Mouse (Mus musculus): ENCODE measurements around the gene Cops7a. TPM values are rescaled to one million over a fixed set of nuclear protein-coding genes. Genes with fewer than 3 reads are reported as not detected.

Cops7a gene
- polyA plus RNA-seq, 1 experiment from 2014 or later, result 85.6 TPM

- 53% methylated on average over 14 of the region's 14 CpGs for WGBS
- H3K9ac ChIP-seq (replicated peaks; ENCODE audit: low read length), result peak overlapping the region; percentile 100; the same call in 1 of the 2 replicates
- H3K9me3 ChIP-seq (ENCODE audit: control insufficient read depth, low read length), result no peaks in the 10 kb centered on the region
- no peaks in the 10 kb centered on the region for H3K27me3 ChIP-seq (ENCODE audit: control insufficient read depth, insufficient read depth, low read length)
- H3K27ac ChIP-seq (replicated peaks; ENCODE audit: low read depth, low read length), result peak overlapping the region; percentile 100
- H3K4me3 ChIP-seq (replicated peaks; ENCODE audit: low read depth, low read length), result no peak overlapping the region
- peak overlapping the region; percentile 99 for H3K4me2 ChIP-seq (ENCODE audit: low read length)
- H3K36me3 ChIP-seq (ENCODE audit: control insufficient read depth, insufficient read depth, low read length), result peaks cover 27% of the 10 kb centered on the region
- DNase-seq, result no peak
- peaks cover 44% of the 10 kb centered on the region for H3K4me1 ChIP-seq (ENCODE audit: control insufficient read depth, insufficient read depth, low read length)
- no peak for ATAC-seq (ENCODE audit: low FRiP score, low TSS enrichment)
Observed at GRCm38 (mm10) chr6:124913721-124914285, 51.5 kb downstream of the Cops7a start.

DNA sequence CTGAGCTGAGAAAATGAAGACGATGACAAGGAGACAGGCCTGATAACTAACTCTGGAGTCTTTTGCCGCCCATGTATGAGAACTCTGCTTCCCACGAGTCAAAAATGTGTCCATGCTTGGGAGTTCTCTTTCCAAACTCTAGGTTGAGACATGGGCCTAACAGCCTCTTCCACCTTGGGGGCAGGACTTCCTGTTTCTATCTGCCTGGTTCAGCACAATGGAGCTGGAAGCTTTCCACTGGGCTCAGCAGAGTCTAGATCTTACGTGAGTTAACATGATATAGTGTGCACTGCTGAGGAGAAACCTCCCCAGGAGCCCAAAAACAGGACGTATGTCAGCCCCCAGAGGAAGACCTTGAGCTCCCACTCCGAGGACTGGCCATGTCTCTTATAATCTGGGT lies 52.1 kb downstream of the Cops7a start:
- no peak overlapping the region for H3K4me3 ChIP-seq (replicated peaks; ENCODE audit: low read depth, low read length)
- peaks cover 30% of the 10 kb centered on the region for H3K36me3 ChIP-seq (ENCODE audit: control insufficient read depth, insufficient read depth, low read length)
- H3K27ac ChIP-seq (replicated peaks; ENCODE audit: low read depth, low read length), result peak overlapping the region; percentile 10
- no peak for ATAC-seq (ENCODE audit: low FRiP score, low TSS enrichment)
- H3K4me2 ChIP-seq (ENCODE audit: low read length), result no peak overlapping the region; the same call in 1 of the 2 replicates
- H3K9ac ChIP-seq (replicated peaks; ENCODE audit: low read length), result no peak overlapping the region
- H3K27me3 ChIP-seq (ENCODE audit: control insufficient read depth, insufficient read depth, low read length), result 0 out of 2 replicates have a peak, but pooled peaks cover 4% of the 10 kb centered on the region
- WGBS, result 64% methylated on average over 6 of the region's 6 CpGs
- DNase-seq, result no peak
- peaks cover 38% of the 10 kb centered on the region for H3K4me1 ChIP-seq (ENCODE audit: control insufficient read depth, insufficient read depth, low read length)
- no peaks in the 10 kb centered on the region for H3K9me3 ChIP-seq (ENCODE audit: control insufficient read depth, low read length)

DNA sequence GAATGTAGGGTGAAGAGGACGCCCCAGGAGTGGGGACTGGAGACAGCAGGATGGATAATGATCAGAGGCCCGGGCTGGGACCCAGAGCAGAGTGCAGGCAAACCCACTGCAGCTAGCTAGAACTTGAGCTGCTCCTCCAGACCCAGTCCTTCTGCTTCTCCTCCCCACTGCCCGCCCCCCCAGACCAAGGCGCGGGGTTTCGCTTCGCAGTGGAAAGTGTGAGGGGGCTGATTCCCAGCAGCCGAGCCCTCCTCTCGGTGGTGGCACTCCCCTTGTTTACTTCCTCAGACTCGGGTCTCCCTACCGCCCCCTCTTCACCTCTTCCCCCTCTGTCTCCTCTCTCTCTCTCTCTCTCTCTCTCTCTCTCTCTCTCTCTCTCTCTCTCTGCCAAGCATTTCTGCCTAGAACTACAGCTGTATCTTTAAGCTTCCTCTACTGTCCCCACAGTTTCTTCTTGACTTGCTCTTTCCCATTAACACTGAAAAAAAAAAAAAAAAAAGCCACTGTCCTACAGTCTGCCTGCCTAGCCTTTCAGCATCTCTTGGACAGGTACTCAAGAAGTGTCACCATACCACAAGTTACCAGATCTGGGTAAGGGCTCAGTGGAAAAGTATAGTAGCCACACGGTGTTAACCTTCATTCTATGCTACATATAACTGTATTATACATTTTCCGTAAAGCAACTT lies 53.7 kb downstream of the Cops7a start, which contains the start of gene Lag3:
Lag3 (minus strand) TSS at position 173 of the 686 bp plus-strand sequence.
- no peak for DNase-seq
- no peak within 1 kb of the TSS for H3K4me2 ChIP-seq (ENCODE audit: low read length)

DNA sequence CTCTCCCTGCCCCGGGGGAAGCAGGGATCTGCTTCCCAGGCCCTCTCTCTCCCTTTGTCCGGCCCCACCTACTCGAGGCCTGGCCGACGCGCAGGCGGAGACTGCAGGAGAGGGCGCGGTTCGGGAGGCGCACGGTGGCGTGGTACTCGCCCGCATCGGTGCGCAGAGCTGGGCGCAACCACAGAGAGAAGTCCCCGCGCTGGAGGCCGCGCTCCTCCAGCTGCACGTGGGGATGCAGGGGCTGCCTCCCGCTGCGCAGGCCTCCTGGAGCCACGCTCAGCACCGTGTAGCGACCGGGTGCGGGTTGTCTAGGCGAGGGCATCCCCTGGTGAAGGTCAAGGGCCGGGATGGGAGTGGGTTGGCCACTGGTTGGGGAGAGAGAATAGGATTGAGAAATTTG lies 55.3 kb downstream of the Cops7a start:
- Histone ChIP-seq H3K9me3 (ENCODE audit: control insufficient read depth, low read length) (no peaks in the 10 kb centered on the region), H3K27ac (replicated peaks; ENCODE audit: low read depth, low read length) (no peak overlapping the region), H3K4me3 (replicated peaks; ENCODE audit: low read depth, low read length) (0 out of 2 replicates have a peak overlapping the region, but pooled peaks have one; percentile 1), H3K4me1 (ENCODE audit: control insufficient read depth, insufficient read depth, low read length) (peaks cover 36% of the 10 kb centered on the region), H3K9ac (replicated peaks; ENCODE audit: low read length) (peak overlapping the region; percentile 43), H3K27me3 (ENCODE audit: control insufficient read depth, insufficient read depth, low read length) (0 out of 2 replicates have a peak, but pooled peaks cover 4% of the 10 kb centered on the region), H3K36me3 (ENCODE audit: control insufficient read depth, insufficient read depth, low read length) (peaks cover 30% of the 10 kb centered on the region), H3K4me2 (ENCODE audit: low read length) (peak overlapping the region; percentile 46)
- DNase-seq (peak; percentile 59), ATAC-seq (ENCODE audit: low FRiP score, low TSS enrichment) (peak; percentile 21; the same call in 1 of the 2 replicates)
- 3% methylated on average over 32 of the region's 32 CpGs for WGBS

More for the DNA sequence above, 53.7 kb downstream of the Cops7a start, which contains the start of gene Lag3:
- Histone ChIP-seq H3K27me3 (ENCODE audit: control insufficient read depth, insufficient read depth, low read length) (0 out of 2 replicates have a peak, but pooled peaks cover 4% of the 10 kb centered on the region), H3K4me1 (ENCODE audit: control insufficient read depth, insufficient read depth, low read length) (peaks cover 37% of the 10 kb centered on the region), H3K9ac (replicated peaks; ENCODE audit: low read length) (no peak within 1 kb of the TSS), H3K9me3 (ENCODE audit: control insufficient read depth, low read length) (no peaks in the 10 kb centered on the region), H3K4me3 (replicated peaks; ENCODE audit: low read depth, low read length) (no peak within 1 kb of the TSS), H3K27ac (replicated peaks; ENCODE audit: low read depth, low read length) (no peak within 1 kb of the TSS), H3K36me3 (ENCODE audit: control insufficient read depth, insufficient read depth, low read length) (peaks cover 30% of the 10 kb centered on the region)
- 20% methylated on average over 13 of the region's 13 CpGs for WGBS
- no peak for ATAC-seq (ENCODE audit: low FRiP score, low TSS enrichment)

Other genes with a start within 250 kb of the Cops7a start
- gene Ptpn6, start 226.8 kb downstream of the Cops7a start, polyA plus RNA-seq (2014; fragmentation: Nextera tagmentation; extraction: Ambion mirVana), result 2.1 and 5.6 TPM in 2 replicates
- 689 and 844 TPM in 2 replicates for gene Grcc10, start 224.2 kb downstream of the Cops7a start, polyA plus RNA-seq (2014; fragmentation: Nextera tagmentation; extraction: Ambion mirVana)
- not detected in 2 replicates for gene Gm45234, start 209.5 kb downstream of the Cops7a start, polyA plus RNA-seq (2014; fragmentation: Nextera tagmentation; extraction: Ambion mirVana)
- gene Atn1, start 209.0 kb downstream of the Cops7a start, polyA plus RNA-seq (2014; fragmentation: Nextera tagmentation; extraction: Ambion mirVana), result 24.4 and 32.3 TPM in 2 replicates
- 64.3 and 83.3 TPM in 2 replicates for gene Eno2, start 195.9 kb downstream of the Cops7a start, polyA plus RNA-seq (2014; fragmentation: Nextera tagmentation; extraction: Ambion mirVana)
- 1.4 and 3.2 TPM in 2 replicates for gene Lrrc23, start 185.8 kb downstream of the Cops7a start, polyA plus RNA-seq (2014; fragmentation: Nextera tagmentation; extraction: Ambion mirVana)
- 5.9 and 6.3 TPM in 2 replicates for gene Spsb2, start 156.9 kb downstream of the Cops7a start, polyA plus RNA-seq (2014; fragmentation: Nextera tagmentation; extraction: Ambion mirVana)
- 343 and 349 TPM in 2 replicates for gene Tpi1, start 151.2 kb downstream of the Cops7a start, polyA plus RNA-seq (2014; fragmentation: Nextera tagmentation; extraction: Ambion mirVana)
- 184 and 191 TPM in 2 replicates for gene Usp5, start 136.1 kb downstream of the Cops7a start, polyA plus RNA-seq (2014; fragmentation: Nextera tagmentation; extraction: Ambion mirVana)
- gene Cdca3, start 136.0 kb downstream of the Cops7a start, polyA plus RNA-seq (2014; fragmentation: Nextera tagmentation; extraction: Ambion mirVana), result 25.0 and 43.7 TPM in 2 replicates
- gene Gnb3, start 125.3 kb downstream of the Cops7a start, polyA plus RNA-seq (2014; fragmentation: Nextera tagmentation; extraction: Ambion mirVana), result 1.7 and 4.5 TPM in 2 replicates
- gene P3h3, start 107.8 kb downstream of the Cops7a start, polyA plus RNA-seq (2014; fragmentation: Nextera tagmentation; extraction: Ambion mirVana), result 13.9 and 15.7 TPM in 2 replicates
- gene Gpr162, start 101.6 kb downstream of the Cops7a start, polyA plus RNA-seq (2014; fragmentation: Nextera tagmentation; extraction: Ambion mirVana), result 14.7 and 34.9 TPM in 2 replicates
- gene Cd4, start 77.3 kb downstream of the Cops7a start, polyA plus RNA-seq (2014; fragmentation: Nextera tagmentation; extraction: Ambion mirVana), result 0.11 and 0.27 TPM in 2 replicates
- gene Lag3, start 53.8 kb downstream of the Cops7a start, polyA plus RNA-seq (2014; fragmentation: Nextera tagmentation; extraction: Ambion mirVana), result 3.3 and 3.5 TPM in 2 replicates
- gene Ptms, start 45.4 kb downstream of the Cops7a start, polyA plus RNA-seq (2014; fragmentation: Nextera tagmentation; extraction: Ambion mirVana), result 749 and 823 TPM in 2 replicates
- gene Mlf2, start 34.2 kb downstream of the Cops7a start, polyA plus RNA-seq (2014; fragmentation: Nextera tagmentation; extraction: Ambion mirVana), result 535 and 570 TPM in 2 replicates
- gene Pianp, start 31.2 kb upstream of the Cops7a start, polyA plus RNA-seq (2014; fragmentation: Nextera tagmentation; extraction: Ambion mirVana), result 43.2 and 57.1 TPM in 2 replicates
- gene Zfp384, start 43.6 kb upstream of the Cops7a start, polyA plus RNA-seq (2014; fragmentation: Nextera tagmentation; extraction: Ambion mirVana), result 13.7 and 16.2 TPM in 2 replicates
- 132 and 144 TPM in 2 replicates for gene Ing4, start 74.2 kb upstream of the Cops7a start, polyA plus RNA-seq (2014; fragmentation: Nextera tagmentation; extraction: Ambion mirVana)
- gene Acrbp, start 84.2 kb upstream of the Cops7a start, polyA plus RNA-seq (2014; fragmentation: Nextera tagmentation; extraction: Ambion mirVana), result 16.3 and 16.7 TPM in 2 replicates
- gene Lpar5, start 102.4 kb upstream of the Cops7a start, polyA plus RNA-seq (2014; fragmentation: Nextera tagmentation; extraction: Ambion mirVana), result 0.45 and 0.77 TPM in 2 replicates
- 70.7 and 90.6 TPM in 2 replicates for gene Chd4, start 130.4 kb upstream of the Cops7a start, polyA plus RNA-seq (2014; fragmentation: Nextera tagmentation; extraction: Ambion mirVana)
- gene Nop2, start 166.4 kb upstream of the Cops7a start, polyA plus RNA-seq (2014; fragmentation: Nextera tagmentation; extraction: Ambion mirVana), result 42.7 and 46.3 TPM in 2 replicates
- 15.8 and 18.2 TPM in 2 replicates for gene Iffo1, start 179.7 kb upstream of the Cops7a start, polyA plus RNA-seq (2014; fragmentation: Nextera tagmentation; extraction: Ambion mirVana)
- 1,501 and 1,547 TPM in 2 replicates for gene Gapdh, start 200.9 kb upstream of the Cops7a start, polyA plus RNA-seq (2014; fragmentation: Nextera tagmentation; extraction: Ambion mirVana)
- 40.6 and 50.3 TPM in 2 replicates for gene Ncapd2, start 226.2 kb upstream of the Cops7a start, polyA plus RNA-seq (2014; fragmentation: Nextera tagmentation; extraction: Ambion mirVana)
- gene Mrpl51, start 226.3 kb upstream of the Cops7a start, polyA plus RNA-seq (2014; fragmentation: Nextera tagmentation; extraction: Ambion mirVana), result 128 and 141 TPM in 2 replicates

All from midbrain, embryonic 14.5 days (tissue).